Mouse (Mus musculus): ENCODE data around the gene Krit1.
"Not testable (repeated sequence)": the region's sequence is repeated elsewhere in the genome, so short reads cannot be mapped to it uniquely, and the experiment has no call there.

GRCm38 (mm10) chr5:3798656-3799055, 4.3 kb upstream of the Krit1 start:
- not testable (repeated sequence) for TF ChIP-seq POLR2A (IDR thresholded peaks at IDR 0.05; ENCODE audit: borderline replicate concordance, extremely low read depth, low read depth, low read length); CTCF (IDR thresholded peaks at IDR 0.05; ENCODE audit: insufficient read depth, low read length)
